8 mouse cellular contexts compared by ENCODE assay signal in the genomic region with DNA sequence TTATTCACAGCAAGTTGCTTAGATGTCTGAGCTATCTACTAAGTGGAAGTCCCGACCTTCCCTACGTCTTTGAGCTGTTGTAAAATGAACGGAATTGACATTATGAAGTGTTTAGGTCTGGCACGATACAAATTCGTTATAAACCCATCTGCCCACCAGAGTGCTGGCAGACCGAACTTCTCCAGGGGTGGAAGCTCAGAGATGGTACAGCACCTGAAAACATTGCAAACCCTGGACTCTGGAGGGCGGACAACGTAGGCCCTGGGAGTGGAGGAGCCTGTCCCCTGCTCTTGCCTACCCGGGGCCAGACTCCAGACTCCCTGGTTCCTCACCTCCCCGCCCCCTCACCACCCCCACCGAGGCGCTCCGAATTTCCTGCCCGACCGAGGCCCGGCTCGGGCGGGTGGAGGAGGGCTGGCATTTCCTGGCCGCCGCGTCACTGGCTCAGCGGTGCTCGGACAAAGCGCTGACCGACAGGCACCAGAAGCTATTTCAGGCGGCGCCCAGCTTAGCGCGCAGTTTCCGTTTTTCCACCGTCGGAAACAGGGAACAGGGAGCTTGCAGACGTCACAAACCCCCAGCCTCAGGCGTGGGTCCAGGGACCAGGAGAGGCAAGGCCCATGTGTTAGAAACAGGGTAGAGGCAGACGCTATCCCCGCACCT. TPM values are rescaled to one million over a fixed set of nuclear protein-coding genes. Genes with fewer than 3 reads are reported as not detected.
DNase-seq lines count a peak whose midpoint lies in the region; ATAC-seq lines count a peak whose summit lies in the region.

No protein-coding gene starts in this region.

- H3K4me2 ChIP-seq in hindbrain, embryonic 14.5 days (replicated peaks), result peak overlapping the region; percentile 41
- peak overlapping the region; percentile 48 for H3K4me2 ChIP-seq in midbrain, embryonic 14.5 days (ENCODE audit: low read length)

- WGBS in hindbrain, embryonic 14.5 days, result 1% methylated on average over 36 of the region's 36 CpGs
- WGBS in midbrain, embryonic 14.5 days, result 1% methylated on average over 36 of the region's 36 CpGs

- peaks cover 88% of the 10 kb centered on the region for H3K27me3 ChIP-seq in hindbrain, embryonic 14.5 days (ENCODE audit: control insufficient read depth, insufficient read depth, low read length)
- peaks cover 60% of the 10 kb centered on the region for H3K27me3 ChIP-seq in midbrain, embryonic 14.5 days (ENCODE audit: control insufficient read depth, insufficient read depth, low read length)

- no peaks in the 10 kb centered on the region for H3K4me1 ChIP-seq in hindbrain, embryonic 14.5 days (replicated peaks; ENCODE audit: control insufficient read depth, insufficient read depth, low read length)
- 0 out of 2 replicates have a peak, but pooled peaks cover 6% of the 10 kb centered on the region for H3K4me1 ChIP-seq in midbrain, embryonic 14.5 days (ENCODE audit: control insufficient read depth, insufficient read depth, low read length)

- H3K36me3 ChIP-seq in hindbrain, embryonic 14.5 days (replicated peaks; ENCODE audit: control insufficient read depth, insufficient read depth), result no peaks in the 10 kb centered on the region
- H3K36me3 ChIP-seq in midbrain, embryonic 14.5 days (ENCODE audit: control insufficient read depth, insufficient read depth, low read length), result no peaks in the 10 kb centered on the region

- DNase-seq in cerebellum, postnatal 14 days, result peak; percentile 23 to 26
- no peak for DNase-seq in cerebellum, adult 11-12 months
- peak; percentile 74 to 81 for DNase-seq in adrenal gland, postnatal 36 days
- peak; percentile 43 for DNase-seq in gastrocnemius, adult 18-20 months (ENCODE audit: low spot score)
- DNase-seq in hindbrain, embryonic 14.5 days (ENCODE audit: low spot score), result no peak
- DNase-seq in liver, result peak; percentile 83
- DNase-seq in midbrain, embryonic 14.5 days, result peak; percentile 61

- H3K9me3 ChIP-seq in hindbrain, embryonic 14.5 days (ENCODE audit: control insufficient read depth, low read length), result no peaks in the 10 kb centered on the region
- no peaks in the 10 kb centered on the region for H3K9me3 ChIP-seq in midbrain, embryonic 14.5 days (ENCODE audit: control insufficient read depth, low read length)

- no peak overlapping the region for H3K9ac ChIP-seq in hindbrain, embryonic 14.5 days
- H3K9ac ChIP-seq in midbrain, embryonic 14.5 days (replicated peaks; ENCODE audit: low read length), result peak overlapping the region; percentile 40; the same call in 1 of the 2 replicates

- H3K27ac ChIP-seq in hindbrain, embryonic 14.5 days, result no peak overlapping the region
- 0 out of 2 replicates have a peak overlapping the region, but pooled peaks have one; percentile 37 for H3K27ac ChIP-seq in midbrain, embryonic 14.5 days (replicated peaks; ENCODE audit: low read depth, low read length)

- H3K4me3 ChIP-seq in hindbrain, embryonic 14.5 days (replicated peaks; ENCODE audit: low read length), result peak overlapping the region; percentile 8; the same call in 1 of the 2 replicates
- H3K4me3 ChIP-seq in midbrain, embryonic 14.5 days (replicated peaks; ENCODE audit: low read depth, low read length), result peak overlapping the region; percentile 22

- 0 out of 2 replicates have a peak, but pooled peaks have one; percentile 21 for ATAC-seq in hindbrain, embryonic 14.5 days (ENCODE audit: low FRiP score)
- no peak for ATAC-seq in midbrain, embryonic 14.5 days (ENCODE audit: low FRiP score, low TSS enrichment)
- no peak for ATAC-seq in frontal cortex, adult (ENCODE audit: low TSS enrichment)

RNA-seq across cellular contexts. Expression of a gene that starts 3.8 kb away (rescaled TPM):
- total RNA-seq in adrenal gland, postnatal 36 days (2021), result 1 to 10 TPM; 2.1 to 2.4 TPM
- 1 to 10 TPM in 1 of 2 experiments, under 1 TPM in 1; 0.93 to 1.0 TPM for total RNA-seq in gastrocnemius, adult 18-20 months (2021)
- 5.6 and 7.4 TPM in 2 replicates for polyA plus RNA-seq in hindbrain, embryonic 14.5 days (2014; fragmentation: Nextera tagmentation; extraction: Ambion mirVana)
- polyA plus RNA-seq in midbrain, embryonic 14.5 days (2014; fragmentation: Nextera tagmentation; extraction: Ambion mirVana), result 23.1 and 23.8 TPM in 2 replicates

RNA-seq across cellular contexts. Expression of a gene that starts 36.0 kb away (rescaled TPM):
- total RNA-seq in adrenal gland, postnatal 36 days (2021), result not detected
- not detected for total RNA-seq in gastrocnemius, adult 18-20 months (2021)
- polyA plus RNA-seq in hindbrain, embryonic 14.5 days (2014; fragmentation: Nextera tagmentation; extraction: Ambion mirVana), result 3.0 and 3.7 TPM in 2 replicates
- polyA plus RNA-seq in midbrain, embryonic 14.5 days (2014; fragmentation: Nextera tagmentation; extraction: Ambion mirVana), result 2.0 and 4.5 TPM in 2 replicates

RNA-seq across cellular contexts. Expression of a gene that starts 52.5 kb away (rescaled TPM):
- total RNA-seq in adrenal gland, postnatal 36 days (2021), result under 1 TPM; 0.56 to 0.79 TPM
- not detected for total RNA-seq in gastrocnemius, adult 18-20 months (2021)
- polyA plus RNA-seq in hindbrain, embryonic 14.5 days (2014; fragmentation: Nextera tagmentation; extraction: Ambion mirVana), result 2.9 and 3.6 TPM in 2 replicates
- polyA plus RNA-seq in midbrain, embryonic 14.5 days (2014; fragmentation: Nextera tagmentation; extraction: Ambion mirVana), result 1.7 and 4.8 TPM in 2 replicates

Comparison
In these comparisons a context has a peak if more than half of its experiments do, and no peak if none do; other contexts are left out.
1. DNase-seq: peak in cerebellum, postnatal 14 days (2 of 2), adrenal gland, postnatal 36 days (2 of 2), gastrocnemius, adult 18-20 months (single experiment), liver (single experiment) and midbrain, embryonic 14.5 days (single experiment); none in cerebellum, adult 11-12 months (single experiment) and hindbrain, embryonic 14.5 days (single experiment).